Mouse (Mus musculus): ENCODE results near the gene Col18a1. TPM values are rescaled to one million over a fixed set of nuclear protein-coding genes. Genes with fewer than 3 reads are reported as not detected.

The Col18a1 gene
- polyA plus RNA-seq, 1 experiment = 73.2 TPM

DNA sequence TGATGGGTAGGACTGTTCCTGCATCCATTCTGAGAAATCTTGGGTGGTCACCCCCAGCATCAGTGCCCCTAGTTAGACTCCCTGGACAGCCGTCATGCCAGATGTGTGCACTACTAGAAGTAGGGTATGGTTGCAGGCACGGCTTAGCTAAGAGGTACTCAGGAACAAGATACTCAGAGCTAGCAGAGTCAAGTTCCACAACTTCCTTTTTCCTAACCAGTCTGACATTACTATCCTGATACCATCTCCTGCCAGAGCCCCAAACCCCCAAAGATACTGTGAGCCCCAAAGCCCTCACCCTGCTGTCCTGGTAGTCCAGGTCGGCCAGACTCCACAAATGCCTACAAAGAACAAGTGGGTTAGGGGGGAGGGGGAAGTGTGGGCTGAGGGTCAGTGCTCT lies 102.1 kb downstream of the Col18a1 start:
- no peak for DNase-seq (ENCODE audit: low read depth)

DNA sequence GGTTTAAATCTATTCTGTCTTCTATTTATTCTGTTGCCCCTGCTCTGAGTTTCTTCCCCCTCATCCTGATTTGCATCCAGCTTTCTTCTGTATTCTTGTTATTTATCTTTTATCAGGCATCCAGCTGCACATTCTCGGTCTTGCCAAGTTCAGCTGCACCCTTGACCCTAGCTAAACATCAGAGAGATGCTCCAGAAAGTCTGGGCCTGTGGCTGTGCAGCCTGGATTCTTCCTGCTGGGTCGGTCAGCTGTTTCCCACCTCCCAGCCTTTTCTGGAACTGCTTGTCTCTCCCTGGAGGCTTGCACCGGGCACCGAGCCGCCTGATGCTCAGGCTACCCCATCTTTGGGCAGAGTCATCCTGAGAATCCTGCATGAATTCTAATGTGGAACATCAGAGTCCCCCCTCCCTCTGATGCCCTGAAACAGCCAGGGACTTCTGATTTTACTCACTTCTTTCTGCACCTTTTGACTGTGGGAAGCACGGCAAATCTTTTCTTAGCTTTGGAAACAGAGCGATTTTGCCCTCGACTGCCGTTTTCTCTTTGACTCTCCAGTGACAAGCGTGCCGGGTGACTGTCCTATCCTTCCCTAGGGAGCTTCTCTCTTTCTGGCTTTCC lies 103.8 kb downstream of the Col18a1 start:
- no peak for DNase-seq (ENCODE audit: low read depth)

- DNase-seq (ENCODE audit: low read depth) = no peak
Observed at GRCm38 (mm10) chr10:77061426-77061825, 104.9 kb downstream of the Col18a1 start.

- DNase-seq (ENCODE audit: low read depth) = no peak
Observed at GRCm38 (mm10) chr10:77056768-77057167, 109.6 kb downstream of the Col18a1 start.

DNA sequence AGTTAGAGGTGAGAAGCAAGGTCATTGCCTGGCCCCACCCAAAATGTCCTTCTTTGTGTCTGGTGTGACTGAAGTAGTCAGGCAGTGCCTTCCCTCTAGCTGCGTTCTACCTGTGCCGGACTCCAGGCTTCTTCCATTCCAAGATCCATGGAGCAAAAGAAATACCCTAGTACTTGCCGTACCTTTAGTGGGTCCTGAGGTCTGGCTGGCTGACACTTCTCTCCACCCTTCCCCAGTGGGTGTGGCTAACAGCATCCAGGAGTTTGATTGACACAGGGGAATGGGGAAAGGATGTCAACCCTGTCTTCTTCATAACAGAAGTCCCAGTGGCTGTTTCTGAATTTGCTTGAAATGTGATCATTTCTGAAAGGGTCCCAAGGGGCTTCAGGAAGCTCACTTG lies 117.7 kb downstream of the Col18a1 start:
- DNase-seq (ENCODE audit: low read depth) = no peak

DNA sequence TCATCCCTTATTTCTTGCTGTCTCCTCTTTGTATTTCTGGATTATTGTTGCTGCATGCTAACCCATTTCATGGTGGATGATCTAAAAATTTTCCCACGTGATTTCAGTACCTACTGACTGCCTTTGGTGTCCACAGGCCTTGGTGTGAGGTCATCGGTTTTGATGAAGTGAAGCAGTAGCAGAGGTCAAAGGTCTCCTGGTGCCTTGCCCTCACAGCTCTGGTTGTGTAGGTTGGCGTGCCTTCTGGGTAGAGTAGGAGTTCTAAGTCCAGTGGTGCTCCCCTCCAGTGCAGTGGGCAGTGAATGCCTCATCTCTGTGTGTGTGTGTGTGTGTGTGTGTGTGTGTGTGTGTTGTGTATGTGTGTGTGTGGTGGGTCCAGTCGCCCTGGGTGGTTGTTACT lies 118.2 kb downstream of the Col18a1 start:
- no peak for DNase-seq (ENCODE audit: low read depth)

DNA sequence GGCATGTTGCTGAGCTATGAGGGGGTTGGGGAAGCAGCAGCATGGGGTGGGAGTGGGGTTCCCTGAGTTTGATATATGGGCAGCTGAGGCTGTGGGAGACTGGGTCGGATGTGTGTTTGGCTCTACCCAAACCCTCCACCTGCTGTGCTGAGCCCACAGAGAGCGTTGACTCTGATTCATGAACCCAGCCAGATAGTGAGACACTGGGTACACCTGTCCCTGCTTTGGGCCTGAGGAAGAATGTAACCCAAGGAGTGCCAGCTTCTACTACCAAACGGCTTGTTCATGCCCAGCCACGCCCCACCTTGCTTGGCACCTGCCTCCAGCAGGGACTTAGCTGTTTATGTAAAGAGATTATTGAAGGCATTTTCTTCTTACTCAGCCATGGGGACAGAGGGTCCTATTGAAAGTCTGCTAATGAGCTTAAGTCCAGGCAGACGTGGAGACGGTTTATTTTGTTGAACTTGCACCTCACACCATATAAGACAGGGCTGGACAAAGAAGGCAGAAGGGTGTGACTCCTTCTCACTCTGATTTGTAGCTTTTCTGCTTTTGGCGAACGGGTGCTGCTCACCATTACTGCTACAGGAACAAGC lies 127.7 kb downstream of the Col18a1 start:
- no peak for DNase-seq (ENCODE audit: low read depth)

DNA sequence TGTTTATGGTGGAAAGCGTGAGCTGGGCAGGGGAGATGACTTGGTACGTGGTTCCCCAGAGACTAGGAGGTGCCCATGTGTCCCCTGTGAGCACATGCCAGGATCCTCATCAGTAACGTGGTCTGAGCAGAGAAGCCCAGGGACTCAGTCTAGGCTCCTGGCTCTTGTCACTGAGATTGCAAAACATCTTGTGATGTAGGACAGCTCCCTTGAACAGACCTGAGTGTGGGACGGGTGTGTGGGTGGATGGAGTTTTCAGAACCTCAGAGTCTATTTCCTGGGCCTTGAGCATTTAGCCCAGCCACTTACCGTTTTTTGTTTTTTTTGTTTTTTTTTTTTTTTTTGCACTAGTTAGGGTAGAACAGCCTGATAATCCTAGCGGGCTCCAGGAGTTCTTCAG lies 130.9 kb downstream of the Col18a1 start:
- DNase-seq (ENCODE audit: low read depth) = no peak

GRCm38 (mm10) chr10:77033323-77034025 lies 132.9 kb downstream of the Col18a1 start:
- DNase-seq (ENCODE audit: low read depth) = no peak

GRCm38 (mm10) chr10:77032591-77033322 lies 133.6 kb downstream of the Col18a1 start:
- peak; percentile 45 for DNase-seq (ENCODE audit: low read depth)

GRCm38 (mm10) chr10:77031768-77032375 lies 134.5 kb downstream of the Col18a1 start, which contains the start of gene Slc19a1:
Gene Slc19a1, plus strand, starts transcription at chr10:77032241.
- DNase-seq (ENCODE audit: low read depth) = no peak

GRCm38 (mm10) chr10:77030666-77031065 lies 135.7 kb downstream of the Col18a1 start:
- no peak for DNase-seq (ENCODE audit: low read depth)

- no peak for DNase-seq (ENCODE audit: low read depth)
Observed at GRCm38 (mm10) chr10:77029761-77030160, 136.6 kb downstream of the Col18a1 start.

DNA sequence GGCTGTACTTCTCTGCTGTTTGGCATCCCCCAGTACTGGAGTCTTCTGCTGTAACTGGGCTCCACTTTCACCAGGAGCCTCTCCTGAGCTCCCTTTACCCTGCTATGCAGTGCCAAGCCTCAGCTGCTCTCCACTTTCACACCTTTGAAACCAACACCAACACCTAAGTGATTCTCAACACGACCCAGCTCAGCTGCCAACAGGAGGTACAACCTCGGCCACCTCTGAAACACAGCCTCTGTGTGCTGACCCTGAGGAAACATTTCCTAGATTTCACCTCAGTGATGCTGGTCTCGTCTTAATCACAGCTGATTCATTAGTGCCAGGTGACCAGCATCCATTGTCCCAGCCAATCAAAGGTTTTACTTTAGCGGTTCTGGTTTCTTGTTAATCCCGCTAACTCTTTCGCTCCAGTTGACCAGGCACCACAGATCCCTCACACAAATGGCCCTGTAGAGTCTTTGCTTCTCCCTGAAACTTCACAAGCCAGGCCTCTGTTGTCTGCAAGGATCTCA lies 137.5 kb downstream of the Col18a1 start:
- DNase-seq (ENCODE audit: low read depth) = no peak

GRCm38 (mm10) chr10:77026944-77027343 lies 139.4 kb downstream of the Col18a1 start:
- DNase-seq (ENCODE audit: low read depth) = no peak

DNA sequence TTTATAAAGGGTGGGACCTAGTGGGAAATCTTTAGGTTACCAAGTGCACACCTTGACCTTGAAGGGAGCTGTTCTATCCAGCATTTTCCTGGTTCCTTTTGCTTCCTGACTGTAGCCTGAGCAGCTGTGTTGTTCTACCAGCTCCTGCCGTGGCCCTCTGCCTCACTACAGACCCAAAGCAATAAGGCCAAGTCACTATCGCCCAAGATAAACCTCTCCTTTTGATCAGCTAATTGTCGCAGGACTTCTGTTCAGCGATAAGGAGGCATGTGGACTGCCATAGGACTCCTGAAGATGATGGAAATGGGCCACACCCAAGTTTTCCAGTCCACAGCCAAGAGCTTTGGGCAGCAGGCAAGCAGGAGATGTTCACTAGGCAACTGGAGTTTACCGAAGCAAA lies 142.1 kb downstream of the Col18a1 start:
- DNase-seq (ENCODE audit: low read depth) = no peak

DNA sequence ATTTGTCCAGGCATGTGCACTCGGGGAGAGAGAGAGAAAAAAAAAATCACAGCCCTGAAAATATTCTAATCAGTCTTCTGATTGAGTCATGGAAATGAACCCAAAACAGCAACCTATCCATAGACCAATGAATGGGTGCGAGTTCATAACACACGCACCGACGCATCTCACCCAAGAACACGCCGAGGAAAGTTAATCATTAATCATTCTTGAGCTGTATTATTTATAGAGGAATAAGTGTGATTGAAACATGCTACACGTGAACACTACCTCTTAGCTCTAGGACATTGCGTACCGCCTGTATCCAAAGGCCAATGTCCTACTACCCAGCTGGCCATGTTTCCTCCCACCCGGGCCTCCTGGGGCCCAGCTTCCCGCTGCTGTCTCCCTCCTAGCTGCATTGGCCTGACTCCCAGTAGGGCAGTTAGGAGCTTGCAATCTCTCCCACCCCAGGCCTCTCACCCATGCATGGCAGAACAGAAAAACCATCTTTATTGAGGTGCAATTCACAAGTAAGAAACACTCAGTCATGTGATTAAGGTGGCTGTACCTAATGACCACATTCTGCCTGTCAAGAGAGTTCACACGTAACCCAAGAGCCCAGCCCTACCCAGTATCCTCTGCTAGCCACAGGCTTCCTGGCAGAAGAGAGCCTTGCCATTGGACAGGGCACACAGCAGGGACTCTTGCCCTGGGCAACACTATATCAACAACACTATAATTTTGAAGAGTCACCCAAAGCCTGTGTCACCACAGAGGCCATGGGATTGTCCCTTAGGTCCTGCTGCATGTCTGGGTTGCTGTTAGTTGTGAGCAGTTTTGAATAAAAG lies 143.8 kb downstream of the Col18a1 start:
- DNase-seq (ENCODE audit: low read depth) = no peak

GRCm38 (mm10) chr10:77021399-77022052 lies 144.8 kb downstream of the Col18a1 start:
- no peak for DNase-seq (ENCODE audit: low read depth)

- DNase-seq (ENCODE audit: low read depth) = no peak
Observed at GRCm38 (mm10) chr10:77017662-77018061, 148.7 kb downstream of the Col18a1 start.

- no peak for DNase-seq (ENCODE audit: low read depth)
Observed at GRCm38 (mm10) chr10:77017061-77017460, 149.3 kb downstream of the Col18a1 start.

All from gonadal fat pad, adult 2 months (tissue).